Mouse (Mus musculus): ENCODE results near the gene Habp2. TPM values are rescaled to one million over a fixed set of nuclear protein-coding genes. Genes with fewer than 3 reads are reported as not detected.

The Habp2 gene
- total and polyA plus RNA-seq, 3 experiments: not detected

GRCm38 (mm10) chr19:56368912-56369311 is 82.0 kb downstream of the Habp2 start:
- Histone ChIP-seq H3K36me3 (replicated peaks in 1 of 2; ENCODE audit: control insufficient read depth in 1 of 2, insufficient read depth in 1 of 2, low read length in 1 of 2) (no peaks in the 10 kb centered on the region), H3K27ac (ENCODE audit: insufficient read depth, low read depth) (no peak overlapping the region), H3K4me3 (replicated peaks in 1 of 3; ENCODE audit: low read depth in 2 of 3, low read length in 2 of 3, poor library complexity in 1 of 3) (no peak overlapping the region), H3K9me3 (replicated peaks; ENCODE audit: low read length) (no peaks in the 10 kb centered on the region), H3K9ac (ENCODE audit: insufficient read depth, low read depth) (no peak overlapping the region), H3K27me3 (replicated peaks) (no peaks in the 10 kb centered on the region), H3K79me2 (replicated peaks; ENCODE audit: control insufficient read depth, extremely low read depth, insufficient read depth, poor library complexity, severe bottlenecking) (no peaks in the 10 kb centered on the region), H3K4me2 (ENCODE audit: insufficient read depth, low read depth, poor library complexity, severe bottlenecking) (no peak overlapping the region), H3K4me1 (ENCODE audit: control insufficient read depth in 1 of 2, insufficient read depth in 2 of 2) (no peaks in the 10 kb centered on the region)
- DNase-seq (ENCODE audit: extremely low read depth): no peak
- dilution Hi-C loops (cut with MboI; ENCODE audit: extremely low pct_ligation_motif_present, extremely low pct_unique_long_range_greater_than_20kb, low sequenced_read_pairs) (no loop called here), in situ Hi-C loops (cut with MboI; ENCODE audit: low pct_ligation_motif_present, low pct_unique_long_range_greater_than_20kb, low sequenced_read_pairs) (no loop called here)
- TF ChIP-seq BHLHE40 (IDR thresholded peaks at IDR 0.05; ENCODE audit: low read depth, low read length) (no peak), CHD2 (IDR thresholded peaks at IDR 0.05; ENCODE audit: low read length) (no peak), MEF2A (IDR thresholded peaks at IDR 0.05; ENCODE audit: borderline replicate concordance, low read depth, low read length) (no peak), RCOR1 (conservative IDR thresholded peaks at IDR 0.05; ENCODE audit: low read depth, low read length) (no peak), MYC (IDR thresholded peaks at IDR 0.05; ENCODE audit: low read depth, low read length) (no peak), E2F4 (IDR thresholded peaks at IDR 0.05; ENCODE audit: insufficient replicate concordance, low read depth, low read length) (no peak), PAX5 (IDR thresholded peaks at IDR 0.05; ENCODE audit: low read length) (no peak), GABPA (IDR thresholded peaks at IDR 0.05; ENCODE audit: insufficient replicate concordance, low read depth, low read length) (no peak), POLR2A (IDR thresholded peaks at IDR 0.05; ENCODE audit: low read depth, low read length) (no peak), USF1 (IDR thresholded peaks at IDR 0.05; ENCODE audit: low read depth, low read length) (no peak), RAD21 (IDR thresholded peaks at IDR 0.05; ENCODE audit: low read depth, low read length) (no peak)

Other genes with a start within 250 kb of the Habp2 start
- gene Nrap, start 102.9 kb downstream of the Habp2 start, total RNA-seq (2012; rRNA removed): 0.88 and 1.5 TPM in 2 replicates
- gene Nrap, start 102.9 kb downstream of the Habp2 start, total RNA-seq (2014; rRNA removed): 0.04 TPM in 1 of 2 replicates, not detected in the other
- 0.15 and 0.17 TPM in 2 replicates for gene Nrap, start 102.9 kb downstream of the Habp2 start, polyA plus RNA-seq (2012; ENCODE audit: insufficient read length, low read depth)
- gene Casp7, start 110.0 kb downstream of the Habp2 start, total RNA-seq (2012; rRNA removed): 6.3 and 6.7 TPM in 2 replicates
- gene Casp7, start 110.0 kb downstream of the Habp2 start, total RNA-seq (2014; rRNA removed): 8.8 and 11.8 TPM in 2 replicates
- 5.8 and 6.8 TPM in 2 replicates for gene Casp7, start 110.0 kb downstream of the Habp2 start, polyA plus RNA-seq (2012; ENCODE audit: insufficient read length, low read depth)
- not detected in 2 replicates for gene Plekhs1, start 174.5 kb downstream of the Habp2 start, total RNA-seq (2012; rRNA removed)
- gene Plekhs1, start 174.5 kb downstream of the Habp2 start, total RNA-seq (2014; rRNA removed): not detected in 2 replicates
- not detected in 2 replicates for gene Plekhs1, start 174.5 kb downstream of the Habp2 start, polyA plus RNA-seq (2012; ENCODE audit: insufficient read length, low read depth)

Measured in CH12.LX (cell line).